Mouse (Mus musculus) erythroblast, embryonic 14.5 days (primary cell): Measurements from ENCODE around the gene Map2k5. TPM values are rescaled to one million over a fixed set of nuclear protein-coding genes. Genes with fewer than 3 reads are reported as not detected.

Source experiments
- H3K27me3 ChIP-seq: 2 replicates; pipeline ENCODE4 v1.6.1; 2012; ENCODE audit warnings: inconsistent platforms; ENCODE audit not compliant: control insufficient read depth
- H3K36me3 ChIP-seq: 2 replicates; pipeline ENCODE4 v1.6.1; 2012; ENCODE audit warnings: mild to moderate bottlenecking, inconsistent platforms; ENCODE audit not compliant: control insufficient read depth
- H3K4me1 ChIP-seq: 2 replicates; pipeline ENCODE4 v1.6.1; 2012; ENCODE audit warnings: inconsistent platforms; ENCODE audit not compliant: control insufficient read depth
- H3K4me3 ChIP-seq: replicated peaks from 2 replicates; pipeline ENCODE3; 2012; ENCODE audit warnings: moderate library complexity, mild to moderate bottlenecking, inconsistent platforms
- H3K9me3 ChIP-seq: 2 replicates; pipeline ENCODE4 v1.6.1; 2012; ENCODE audit warnings: low read length, inconsistent platforms, mixed read lengths; ENCODE audit not compliant: control insufficient read depth
- GATA1 ChIP-seq: IDR thresholded peaks from 2 replicates; pipeline ENCODE4 v1.6.1; 2012; ENCODE audit warnings: low read length, inconsistent platforms, mixed read lengths
- TAL1 ChIP-seq: IDR thresholded peaks from 3 replicates; pipeline ENCODE4 v1.6.1; 2012; ENCODE audit warnings: low read length, inconsistent platforms, mixed read lengths
- polyA plus RNA-seq: library from polyadenylated mRNA; stranded (reverse); fragments of >175 nt; gene quantifications from 2 replicates; pipeline ENCODE4 v1.2.3, GENCODE M21; 2012

Gene Map2k5
- polyA plus RNA-seq, 1 experiment: 1.4 TPM

DNA sequence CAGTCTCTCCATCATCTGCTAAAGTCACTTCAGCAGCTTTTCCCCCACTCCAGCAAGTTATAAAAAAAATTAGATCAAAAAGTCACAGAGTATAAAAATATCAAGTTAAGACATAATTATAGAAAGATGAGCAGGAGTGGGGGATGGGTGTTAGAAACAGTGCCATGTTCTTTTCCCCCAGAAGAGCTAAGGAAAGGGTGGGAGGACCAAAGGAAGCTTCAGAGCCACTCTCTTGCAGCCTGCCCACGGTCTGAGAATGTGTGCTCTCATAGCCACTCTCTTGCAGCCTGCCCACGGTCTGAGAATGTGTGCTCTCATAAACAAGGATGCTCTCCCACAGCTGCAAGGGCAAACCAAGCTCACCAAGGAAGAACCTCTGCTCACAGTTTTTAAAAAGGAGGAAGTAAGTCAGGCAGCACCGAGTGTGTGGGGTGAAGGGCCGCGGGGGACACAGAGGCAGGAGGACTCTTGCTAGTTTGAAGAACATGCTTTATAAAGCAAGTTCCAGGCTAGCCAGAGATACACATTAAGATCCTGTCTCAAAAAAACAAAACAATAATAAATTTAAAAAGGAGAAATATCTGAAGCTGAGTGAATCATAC lies 131.0 kb downstream of the Map2k5 start:
- Histone ChIP-seq H3K4me3 (no peak overlapping the region), H3K4me1 (no peaks in the 10 kb centered on the region), H3K36me3 (peaks cover 9% of the 10 kb centered on the region; the same call in 1 of the 2 replicates), H3K27me3 (no peaks in the 10 kb centered on the region), H3K9me3 (no peaks in the 10 kb centered on the region)
- TF ChIP-seq GATA1 (no peak), TAL1 (no peak)

DNA sequence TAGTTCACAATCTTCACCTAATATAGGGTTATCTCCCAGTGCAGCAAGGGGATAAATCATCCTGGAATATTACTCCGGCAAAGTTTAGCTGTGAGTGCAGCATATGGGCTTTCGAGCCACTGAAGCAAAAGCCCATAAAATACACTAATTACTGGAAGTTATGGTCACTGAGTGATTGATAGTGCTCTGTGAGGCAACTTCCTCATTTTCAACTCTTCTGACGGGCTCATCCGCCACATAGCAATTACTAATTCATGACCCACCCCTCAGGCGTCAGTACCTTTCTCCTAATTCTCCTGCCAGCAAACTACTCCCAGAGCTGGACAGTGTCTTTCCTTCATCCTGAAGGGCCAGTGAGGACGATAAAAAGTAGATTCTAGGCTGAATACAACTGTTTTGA lies 135.7 kb downstream of the Map2k5 start:
- Histone ChIP-seq H3K9me3 (no peaks in the 10 kb centered on the region), H3K4me1 (no peaks in the 10 kb centered on the region), H3K4me3 (no peak overlapping the region), H3K36me3 (peaks cover 5% of the 10 kb centered on the region; the same call in 1 of the 2 replicates), H3K27me3 (no peaks in the 10 kb centered on the region)
- TF ChIP-seq GATA1 (no peak), TAL1 (no peak)

DNA sequence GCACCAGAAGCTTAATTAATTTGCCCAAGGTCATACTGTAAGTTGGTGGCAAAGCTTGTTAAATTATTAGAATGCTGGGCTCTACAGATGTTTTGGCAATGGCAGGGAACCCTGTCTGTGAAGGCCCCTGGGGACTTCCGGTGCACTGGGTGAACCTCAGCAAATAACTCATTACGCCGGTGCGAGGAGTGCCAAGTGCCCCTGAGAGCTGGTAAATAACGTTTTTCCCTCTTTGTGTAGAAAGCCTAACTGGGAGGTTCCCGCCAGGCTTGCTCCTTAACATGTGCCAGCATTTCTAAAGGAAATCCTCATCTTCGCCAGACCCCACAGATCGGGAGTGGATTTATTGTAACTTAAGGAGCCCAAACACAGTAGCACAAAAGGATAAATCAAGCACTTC lies 136.5 kb downstream of the Map2k5 start:
- peaks cover 5% of the 10 kb centered on the region; the same call in 1 of the 2 replicates for H3K36me3 ChIP-seq
- H3K4me1 ChIP-seq: no peaks in the 10 kb centered on the region
- H3K9me3 ChIP-seq: no peaks in the 10 kb centered on the region
- no peaks in the 10 kb centered on the region for H3K27me3 ChIP-seq
- no peak overlapping the region for H3K4me3 ChIP-seq
- no peak for TF ChIP-seq TAL1
- no peak for TF ChIP-seq GATA1

DNA sequence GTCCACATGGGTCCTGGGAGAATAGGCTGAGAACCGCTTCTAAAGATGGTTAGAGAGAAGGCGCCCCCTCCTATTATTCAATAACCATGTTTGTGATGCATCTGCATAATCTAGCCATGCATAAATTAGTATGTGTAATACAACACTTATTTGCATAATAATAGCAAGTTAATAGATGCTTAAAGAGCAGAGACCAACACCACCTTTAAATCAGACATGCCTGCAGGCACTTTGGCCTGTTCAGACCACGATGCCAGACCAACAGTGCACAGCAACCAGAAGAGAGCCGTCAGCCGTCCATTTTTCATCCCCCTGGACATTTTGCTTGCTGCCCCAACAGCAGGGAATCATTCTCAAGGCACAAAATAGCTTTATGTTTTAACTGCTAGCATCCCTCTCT lies 143.3 kb downstream of the Map2k5 start:
- no peaks in the 10 kb centered on the region for H3K9me3 ChIP-seq
- TF ChIP-seq GATA1 (no peak), TAL1 (no peak)
- H3K27me3 ChIP-seq: no peaks in the 10 kb centered on the region
- H3K4me3 ChIP-seq: no peak overlapping the region
- H3K4me1 ChIP-seq: peaks cover 3% of the 10 kb centered on the region; the same call in 1 of the 2 replicates
- no peaks in the 10 kb centered on the region for H3K36me3 ChIP-seq

DNA sequence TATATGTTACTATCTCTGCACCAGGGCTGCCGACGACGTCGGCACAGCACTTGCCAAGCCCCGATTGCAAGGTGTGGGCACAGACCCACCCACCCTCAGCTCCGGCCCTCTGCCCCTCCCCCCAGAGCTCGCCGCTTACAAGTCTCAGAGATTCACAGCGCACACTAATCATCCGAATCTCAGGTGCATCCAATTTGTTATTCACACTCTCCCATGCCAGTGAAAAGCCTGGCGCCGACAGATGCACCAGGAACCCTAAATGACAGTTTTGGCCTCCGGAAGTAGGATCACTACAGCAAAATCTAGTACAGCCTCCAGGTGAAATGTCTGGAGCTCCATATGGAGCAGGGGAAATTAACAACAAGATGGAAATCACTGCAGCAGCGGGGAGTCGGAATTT lies 147.4 kb downstream of the Map2k5 start:
- H3K27me3 ChIP-seq: no peaks in the 10 kb centered on the region
- H3K4me3 ChIP-seq: no peak overlapping the region
- no peaks in the 10 kb centered on the region for H3K36me3 ChIP-seq
- no peak for TF ChIP-seq TAL1
- TF ChIP-seq GATA1: no peak
- H3K4me1 ChIP-seq: peaks cover 3% of the 10 kb centered on the region; the same call in 1 of the 2 replicates
- no peaks in the 10 kb centered on the region for H3K9me3 ChIP-seq

DNA sequence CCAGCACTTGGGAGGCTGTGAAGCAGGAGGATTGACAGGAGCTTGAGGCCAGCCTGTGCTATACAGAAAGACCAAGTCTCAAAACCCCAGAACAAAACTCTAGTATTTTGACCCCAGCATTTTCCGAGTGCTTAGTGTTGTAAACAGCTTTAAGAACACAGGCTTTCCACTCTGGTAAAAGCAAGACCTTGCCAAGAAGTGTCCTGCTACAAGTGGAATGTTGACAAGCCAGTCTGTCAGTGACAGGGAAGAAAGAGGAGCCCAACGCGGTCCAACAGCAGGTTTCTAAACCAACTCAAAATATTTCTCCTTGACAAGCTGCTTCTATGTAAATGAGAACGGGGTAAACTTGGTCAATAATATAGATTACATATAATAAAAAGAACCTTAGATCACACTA lies 148.6 kb downstream of the Map2k5 start:
- Histone ChIP-seq H3K9me3 (no peaks in the 10 kb centered on the region), H3K36me3 (no peaks in the 10 kb centered on the region), H3K4me3 (no peak overlapping the region), H3K4me1 (peaks cover 3% of the 10 kb centered on the region; the same call in 1 of the 2 replicates), H3K27me3 (no peaks in the 10 kb centered on the region)
- TF ChIP-seq TAL1: no peak
- TF ChIP-seq GATA1: no peak

DNA sequence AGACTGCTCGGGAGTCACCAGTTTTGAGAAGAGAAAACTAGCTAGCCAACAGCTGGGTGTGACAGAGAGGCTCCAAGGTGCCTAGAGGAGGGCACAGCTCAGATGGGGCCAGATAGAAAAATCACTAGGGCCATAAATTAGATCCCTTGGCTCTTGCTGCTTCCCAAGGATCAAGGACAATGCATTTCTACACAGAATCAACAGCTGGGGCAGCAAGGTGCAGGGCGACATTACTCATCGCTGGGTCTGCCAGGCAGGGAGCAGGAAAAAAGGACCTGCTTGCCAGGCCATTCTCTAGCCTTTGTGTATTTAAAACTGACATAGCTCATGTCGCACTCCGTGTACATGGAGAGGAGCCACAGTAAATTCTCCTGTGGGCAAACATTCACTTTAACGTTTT lies 155.5 kb downstream of the Map2k5 start:
- no peak for TF ChIP-seq GATA1
- TF ChIP-seq TAL1: no peak
- Histone ChIP-seq H3K4me1 (no peaks in the 10 kb centered on the region), H3K36me3 (no peaks in the 10 kb centered on the region; the same call in 1 of the 2 replicates), H3K9me3 (no peaks in the 10 kb centered on the region), H3K27me3 (no peaks in the 10 kb centered on the region), H3K4me3 (no peak overlapping the region)

DNA sequence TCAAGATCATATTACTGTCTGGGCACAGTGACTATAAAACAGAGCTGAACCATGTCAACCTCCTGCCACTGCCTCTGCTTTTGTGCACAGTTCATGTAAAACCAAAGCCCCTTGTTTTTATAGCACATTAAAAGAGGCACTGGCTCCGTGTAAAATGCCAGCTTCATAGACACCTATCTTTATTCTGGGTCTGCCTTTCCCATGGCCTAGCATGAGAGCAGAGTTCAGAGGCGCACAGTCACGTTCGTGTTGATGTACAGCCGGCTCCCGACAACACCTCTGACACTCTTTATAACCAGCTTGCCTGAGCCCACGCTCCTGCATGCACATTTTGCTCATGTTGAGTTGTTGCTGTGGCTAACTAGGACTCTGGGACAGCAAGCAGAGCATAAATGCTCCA lies 157.9 kb downstream of the Map2k5 start:
- H3K27me3 ChIP-seq: no peaks in the 10 kb centered on the region
- no peak overlapping the region for H3K4me3 ChIP-seq
- no peaks in the 10 kb centered on the region; the same call in 1 of the 2 replicates for H3K36me3 ChIP-seq
- H3K9me3 ChIP-seq: no peaks in the 10 kb centered on the region
- H3K4me1 ChIP-seq: no peaks in the 10 kb centered on the region
- no peak for TF ChIP-seq TAL1

DNA sequence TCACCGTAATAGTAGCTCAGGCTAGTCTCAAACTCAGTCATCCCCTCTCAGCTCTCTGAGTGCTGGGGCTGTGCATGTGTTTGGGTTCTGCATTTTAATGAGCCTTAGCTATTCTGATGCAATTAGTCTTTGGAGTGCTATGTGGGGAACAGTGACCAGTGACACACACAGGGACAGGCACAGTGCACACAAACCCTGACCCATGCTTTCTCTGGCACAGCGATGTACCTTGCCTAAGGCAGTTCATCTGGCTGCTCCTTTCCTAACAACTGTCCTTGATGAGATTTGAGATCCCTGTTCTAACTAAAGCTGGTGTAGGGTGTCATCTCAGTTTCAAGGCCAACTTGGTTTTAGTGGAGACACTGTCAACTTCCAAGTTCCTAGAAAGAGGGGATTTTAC lies 162.7 kb downstream of the Map2k5 start:
- Histone ChIP-seq H3K27me3 (no peaks in the 10 kb centered on the region), H3K9me3 (no peaks in the 10 kb centered on the region), H3K4me1 (no peaks in the 10 kb centered on the region), H3K4me3 (no peak overlapping the region), H3K36me3 (no peaks in the 10 kb centered on the region; the same call in 1 of the 2 replicates)
- no peak for TF ChIP-seq GATA1
- TF ChIP-seq TAL1: no peak

DNA sequence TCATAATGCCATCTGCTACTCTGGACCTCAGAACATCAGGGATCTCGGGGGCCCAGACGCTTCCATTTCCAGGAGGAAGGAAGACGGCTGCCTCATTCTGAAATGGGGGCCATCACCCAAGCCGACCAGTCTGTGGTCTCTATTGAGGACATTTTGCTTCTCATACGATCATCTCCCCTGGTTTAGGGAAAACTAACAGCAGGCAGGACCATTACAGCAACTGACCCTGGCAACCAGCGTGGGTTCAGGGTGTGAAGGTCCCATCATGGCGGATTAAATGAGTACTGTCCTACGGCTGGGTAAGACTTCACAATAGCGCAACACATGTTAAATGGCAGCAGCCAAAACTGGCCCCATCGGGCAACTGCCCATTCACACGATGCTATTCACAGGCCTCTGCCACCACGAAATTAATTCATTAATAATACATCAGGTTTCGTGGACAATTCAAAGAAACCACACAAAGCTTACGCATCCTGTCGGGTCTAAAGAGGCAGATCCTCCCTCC lies 170.9 kb downstream of the Map2k5 start:
- no peaks in the 10 kb centered on the region for H3K9me3 ChIP-seq
- no peaks in the 10 kb centered on the region; the same call in 1 of the 2 replicates for H3K36me3 ChIP-seq
- no peak overlapping the region for H3K4me3 ChIP-seq
- TF ChIP-seq TAL1: no peak
- no peak for TF ChIP-seq GATA1
- no peaks in the 10 kb centered on the region for H3K4me1 ChIP-seq
- H3K27me3 ChIP-seq: no peaks in the 10 kb centered on the region
